Mouse (Mus musculus) heart, adult 2 months (tissue): Measurements from ENCODE around the gene Nek8.

Source experiments
- CTCF ChIP-seq: fragments of 200-600 bp; IDR thresholded peaks from 2 replicates; pipeline ENCODE4 v1.8.1; 2022; ENCODE audit warnings: antibody characterized with exemption, mild to moderate bottlenecking, moderate library complexity
- POLR2A ChIP-seq: fragments of 200-500 bp; IDR thresholded peaks from 2 replicates; pipeline ENCODE4 v1.6.1; 2011; ENCODE audit warnings: mild to moderate bottlenecking, low read depth, low read length, control low read depth; ENCODE audit not compliant: insufficient read depth

DNA sequence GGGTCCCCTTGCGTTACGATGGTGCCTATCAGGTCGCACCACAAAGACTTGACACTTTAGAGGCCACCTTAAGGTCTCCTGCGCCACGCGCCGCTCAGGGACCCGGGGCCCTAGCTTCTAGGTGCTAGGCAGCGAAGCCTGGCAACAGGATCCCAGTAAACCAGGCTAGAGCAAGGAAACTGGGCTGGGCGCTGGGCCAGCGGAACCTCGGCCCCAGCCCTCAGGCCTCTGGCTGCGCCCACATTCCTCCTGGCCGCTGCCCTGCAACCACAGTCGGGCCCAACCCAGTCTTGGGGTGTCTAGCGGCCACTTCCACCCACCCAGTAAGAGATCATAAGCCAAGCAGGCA is 10.7 kb downstream of the Nek8 start:
- no peak for TF ChIP-seq POLR2A
- TF ChIP-seq CTCF = no peak
